Mouse (Mus musculus) CH12.LX (cell line): ENCODE results near the gene Ccdc151.

Experiments
- CHD1 ChIP-seq: IDR thresholded peaks from 2 replicates; pipeline ENCODE4 v1.6.1; 2012; ENCODE audit warnings: low read depth, low read length, improper control_type of control experiment, inconsistent platforms
- CTCF ChIP-seq, 2 experiments: IDR thresholded peaks in 1 of 2; conservative IDR thresholded peaks in 1 of 2; 2 replicates each; pipeline ENCODE4 v1.5.1; 2011 to 2012; ENCODE audit warnings: low read depth in 2 of 2, low read length in 2 of 2, improper control_type of control experiment in 1 of 2, inconsistent platforms in 1 of 2, mild to moderate bottlenecking in 1 of 2, moderate library complexity in 1 of 2
- IRF4 ChIP-seq: IDR thresholded peaks from 2 replicates; pipeline ENCODE4 v1.6.1; 2014; ENCODE audit warnings: low read depth, mild to moderate bottlenecking, inconsistent platforms, low read length, improper control_type of control experiment
- KAT2A ChIP-seq: IDR thresholded peaks from 2 replicates; pipeline ENCODE4 v1.6.1; 2012; ENCODE audit warnings: low read length, improper control_type of control experiment, inconsistent platforms; ENCODE audit not compliant: insufficient replicate concordance
- MAZ ChIP-seq: IDR thresholded peaks from 2 replicates; pipeline ENCODE4 v1.6.1; 2012; ENCODE audit warnings: low read depth, mild to moderate bottlenecking, inconsistent platforms, low read length, improper control_type of control experiment, moderate library complexity
- NELFE ChIP-seq: IDR thresholded peaks from 2 replicates; pipeline ENCODE4 v1.6.1; 2011; ENCODE audit warnings: low read depth, low read length, improper control_type of control experiment
- NRF1 ChIP-seq: IDR thresholded peaks from 2 replicates; pipeline ENCODE4 v1.6.1; 2014; ENCODE audit warnings: low read depth, mild to moderate bottlenecking, inconsistent platforms, low read length, improper control_type of control experiment, moderate library complexity
- POLR2A ChIP-seq: IDR thresholded peaks from 2 replicates; pipeline ENCODE4 v1.6.1; 2011; ENCODE audit warnings: low read depth, mild to moderate bottlenecking, improper control_type of control experiment, low read length
- POLR2AphosphoS2 ChIP-seq: IDR thresholded peaks from 2 replicates; pipeline ENCODE4 v1.6.1; 2011; ENCODE audit warnings: low read depth, low read length, improper control_type of control experiment
- TCF12 ChIP-seq: IDR thresholded peaks from 2 replicates; pipeline ENCODE4 v1.6.1; 2014; ENCODE audit warnings: low read depth, mild to moderate bottlenecking, inconsistent platforms, low read length, improper control_type of control experiment
- ZC3H11A ChIP-seq: IDR thresholded peaks from 2 replicates; pipeline ENCODE4 v1.6.1; 2012; ENCODE audit warnings: low read depth, mild to moderate bottlenecking, inconsistent platforms, low read length, improper control_type of control experiment

GRCm38 (mm10) chr9:21987592-21988342 lies 14.7 kb downstream of the Ccdc151 start:
- no peak for TF ChIP-seq NELFE
- TF ChIP-seq CHD1 = no peak
- TF ChIP-seq POLR2AphosphoS2 = no peak
- no peak for TF ChIP-seq ZC3H11A
- TF ChIP-seq POLR2A = no peak
- TF ChIP-seq IRF4 = no peak
- TF ChIP-seq NRF1 = no peak
- no peak for TF ChIP-seq TCF12
- TF ChIP-seq KAT2A = no peak
- TF ChIP-seq MAZ = no peak
- TF ChIP-seq CTCF (conservative IDR thresholded peaks at IDR 0.05 in 1 of 2, IDR thresholded peaks at IDR 0.05 in 1 of 2; ENCODE audit: low read depth in 2 of 2, low read length in 2 of 2) = no peak
